ENCODE assay signal across 20 mouse cellular contexts in genomic region chr15:25794123-25794522, GRCm38 (mm10). TPM values are rescaled to one million over a fixed set of nuclear protein-coding genes. Genes with fewer than 3 reads are reported as not detected.
DNase-seq lines count a peak whose midpoint lies in the region; ATAC-seq and TF ChIP-seq lines count a peak whose summit lies in the region.
"Had no signal": no experiment of that assay in that cellular context is flagged by ENCODE, and none has a peak within 500 bp of the region (broad histone marks: within the 10 kb centered on the region; RNA-seq: fewer than 3 reads in every experiment).

No protein-coding gene starts in this region.

- WGBS in hindbrain, embryonic 13.5 days: 77% methylated on average over 8 of the region's 8 CpGs
- 79% methylated on average over 8 of the region's 8 CpGs for WGBS in hindbrain, embryonic 16.5 days
- whole genome bisulfite sequencing in embryonic facial prominence, embryonic 15.5 days: 64% methylated on average over 8 of the region's 8 CpGs
- whole genome bisulfite sequencing in stomach, postnatal 0 days: 69% methylated on average over 8 of the region's 8 CpGs

- no peak for TF ChIP-seq CTCF in stomach, postnatal 0 days (IDR thresholded peaks at IDR 0.05; ENCODE audit: low read depth)
- TF ChIP-seq CTCF in layer of hippocampus, adult 2 months (conservative IDR thresholded peaks at IDR 0.05): no peak

- no peak overlapping the region for H3K9ac ChIP-seq in hindbrain, embryonic 13.5 days
- H3K9ac ChIP-seq in hindbrain, embryonic 16.5 days (ENCODE audit: low read depth, low read length): no peak overlapping the region
- no peak overlapping the region for H3K9ac ChIP-seq in embryonic facial prominence, embryonic 15.5 days
- no peak overlapping the region for H3K9ac ChIP-seq in stomach, postnatal 0 days (ENCODE audit: low read length)
- H3K9ac ChIP-seq: forebrain, embryonic 12.5 days; heart, embryonic 12.5 days; kidney, embryonic 15.5 days had no signal

- ATAC-seq in hindbrain, embryonic 13.5 days (ENCODE audit: low FRiP score): no peak
- no peak for ATAC-seq in hindbrain, embryonic 16.5 days
- ATAC-seq in embryonic facial prominence, embryonic 15.5 days (ENCODE audit: insufficient number of reproducible peaks, low FRiP score, low TSS enrichment, low read depth): peak; percentile 58; the same call in 1 of the 2 replicates
- no peak for ATAC-seq in stomach, postnatal 0 days (ENCODE audit: low FRiP score, low TSS enrichment)
- ATAC-seq: activated CD4-positive, CD25-positive, alpha-beta regulatory T cell, adult 4 months had no signal

- H3K4me1 ChIP-seq in hindbrain, embryonic 13.5 days (replicated peaks): peaks cover 15% of the 10 kb centered on the region; the same call in 1 of the 2 replicates
- H3K4me1 ChIP-seq in hindbrain, embryonic 16.5 days (ENCODE audit: control insufficient read depth, insufficient read depth, low read depth, low read length): peaks cover 3% of the 10 kb centered on the region; the same call in 1 of the 2 replicates
- peaks cover 19% of the 10 kb centered on the region for H3K4me1 ChIP-seq in brown adipose tissue, adult 24 weeks (ENCODE audit: control insufficient read depth, insufficient read depth, insufficient read length, low read length)
- peaks cover 10% of the 10 kb centered on the region; the same call in 1 of the 2 replicates for H3K4me1 ChIP-seq in embryonic facial prominence, embryonic 15.5 days
- no peaks in the 10 kb centered on the region for H3K4me1 ChIP-seq in stomach, postnatal 0 days (replicated peaks; ENCODE audit: control insufficient read depth, insufficient read depth)
- H3K4me1 ChIP-seq: heart, embryonic 12.5 days had no signal

- no peak for TF ChIP-seq EP300 in stomach, postnatal 0 days (optimal IDR thresholded peaks at IDR 0.05)

- H3K4me2 ChIP-seq in hindbrain, embryonic 13.5 days: no peak overlapping the region
- H3K4me2 ChIP-seq in hindbrain, embryonic 16.5 days (ENCODE audit: low read length): no peak overlapping the region
- no peak overlapping the region for H3K4me2 ChIP-seq in embryonic facial prominence, embryonic 15.5 days (replicated peaks)
- H3K4me2 ChIP-seq in stomach, postnatal 0 days (replicated peaks; ENCODE audit: low read depth): no peak overlapping the region
- H3K4me2 ChIP-seq: forebrain, embryonic 12.5 days; heart, embryonic 12.5 days; kidney, embryonic 15.5 days had no signal

- DNase-seq in stomach, postnatal 0 days (ENCODE audit: low spot score): no peak
- no peak for DNase-seq in layer of hippocampus, adult 2 months (ENCODE audit: low spot score in 2 of 2)
- DNase-seq in adrenal gland, postnatal 36 days: no peak
- DNase-seq: adrenal gland, adult 8-10 months; B cell, adult 2 months; cerebellum, adult 9-10 months; heart, adult 18-20 months; heart, postnatal 10 days; kidney, adult 11 months had no signal

- H3K27me3 ChIP-seq in hindbrain, embryonic 13.5 days: no peaks in the 10 kb centered on the region
- no peaks in the 10 kb centered on the region for H3K27me3 ChIP-seq in hindbrain, embryonic 16.5 days (replicated peaks; ENCODE audit: control insufficient read depth, insufficient read depth, low read length)
- no peaks in the 10 kb centered on the region for H3K27me3 ChIP-seq in embryonic facial prominence, embryonic 15.5 days
- no peaks in the 10 kb centered on the region for H3K27me3 ChIP-seq in stomach, postnatal 0 days (ENCODE audit: control insufficient read depth, insufficient read depth, low read length)
- H3K27me3 ChIP-seq: forebrain, embryonic 12.5 days; heart, embryonic 12.5 days; kidney, embryonic 15.5 days had no signal

- peaks cover 29% of the 10 kb centered on the region for H3K36me3 ChIP-seq in hindbrain, embryonic 13.5 days
- H3K36me3 ChIP-seq in hindbrain, embryonic 16.5 days (ENCODE audit: control insufficient read depth, insufficient read depth, low read length): peaks cover 5% of the 10 kb centered on the region; the same call in 1 of the 2 replicates
- peaks cover 55% of the 10 kb centered on the region for H3K36me3 ChIP-seq in embryonic facial prominence, embryonic 15.5 days
- peaks cover 24% of the 10 kb centered on the region for H3K36me3 ChIP-seq in stomach, postnatal 0 days (ENCODE audit: control insufficient read depth, insufficient read depth, low read length)

- no peaks in the 10 kb centered on the region for H3K9me3 ChIP-seq in hindbrain, embryonic 13.5 days
- no peaks in the 10 kb centered on the region for H3K9me3 ChIP-seq in hindbrain, embryonic 16.5 days (ENCODE audit: control insufficient read depth, low read length)
- no peaks in the 10 kb centered on the region for H3K9me3 ChIP-seq in embryonic facial prominence, embryonic 15.5 days (replicated peaks)
- no peaks in the 10 kb centered on the region for H3K9me3 ChIP-seq in stomach, postnatal 0 days (ENCODE audit: control insufficient read depth, low read length)
- H3K9me3 ChIP-seq: forebrain, embryonic 12.5 days; heart, embryonic 12.5 days; kidney, embryonic 15.5 days; midbrain, embryonic 10.5 days had no signal

- 0 out of 2 replicates have a peak overlapping the region, but pooled peaks have one; percentile 1 for H3K27ac ChIP-seq in hindbrain, embryonic 13.5 days
- H3K27ac ChIP-seq in hindbrain, embryonic 16.5 days (ENCODE audit: low read depth, low read length): no peak overlapping the region
- peak overlapping the region; percentile 64 for H3K27ac ChIP-seq in brown adipose tissue, adult 24 weeks (replicated peaks; ENCODE audit: low read depth, low read length)
- H3K27ac ChIP-seq in embryonic facial prominence, embryonic 15.5 days (replicated peaks): peak overlapping the region; percentile 39; the same call in 1 of the 2 replicates
- H3K27ac ChIP-seq in stomach, postnatal 0 days (replicated peaks): 0 out of 2 replicates have a peak overlapping the region, but pooled peaks have one; percentile 8
- no peak overlapping the region for H3K27ac ChIP-seq in layer of hippocampus, adult 2 months
- H3K27ac ChIP-seq: forebrain, embryonic 12.5 days; kidney, embryonic 15.5 days; left cerebral cortex, adult 2 months; macrophage; midbrain, embryonic 10.5 days had no signal

- no peak overlapping the region for H3K4me3 ChIP-seq in hindbrain, embryonic 13.5 days
- no peak overlapping the region for H3K4me3 ChIP-seq in hindbrain, embryonic 16.5 days (ENCODE audit: low read length)
- H3K4me3 ChIP-seq in brown adipose tissue, adult 24 weeks (ENCODE audit: insufficient read depth, low read depth, low read length): no peak overlapping the region
- H3K4me3 ChIP-seq in embryonic facial prominence, embryonic 15.5 days (replicated peaks): no peak overlapping the region
- no peak overlapping the region for H3K4me3 ChIP-seq in stomach, postnatal 0 days (ENCODE audit: low read depth, low read length)
- no peak overlapping the region for H3K4me3 ChIP-seq in layer of hippocampus, adult 2 months
- H3K4me3 ChIP-seq: forebrain, embryonic 12.5 days; heart, embryonic 12.5 days; kidney, embryonic 15.5 days; left cerebral cortex, adult 2 months; midbrain, embryonic 10.5 days had no signal

RNA-seq across cellular contexts. Expression of gene Retreg1, which starts 48.9 kb away (rescaled TPM):
- 7.7 and 9.7 TPM in 2 replicates for polyA plus RNA-seq in hindbrain, embryonic 13.5 days (2015; fragmentation: Nextera tagmentation; extraction: Ambion mirVana)
- 16.5 and 19.0 TPM in 2 replicates for polyA plus RNA-seq in hindbrain, embryonic 16.5 days (2015; fragmentation: Nextera tagmentation; extraction: Ambion mirVana)
- polyA plus RNA-seq in brown adipose tissue, adult 24 weeks (2012; ENCODE audit: insufficient read depth, insufficient read length, missing spikeins): 14.2 and 17.8 TPM in 2 replicates
- 11.0 and 14.6 TPM in 2 replicates for polyA plus RNA-seq in embryonic facial prominence, embryonic 15.5 days (2015; fragmentation: Nextera tagmentation; extraction: Ambion mirVana)
- 32.8 and 33.6 TPM in 2 replicates for polyA plus RNA-seq in stomach, postnatal 0 days (2015; fragmentation: Nextera tagmentation; extraction: Ambion mirVana)
- total RNA-seq in layer of hippocampus, adult 2 months (2021): 10 to 100 TPM; 27.3 to 28.6 TPM
- total RNA-seq in adrenal gland, postnatal 36 days (2021): 10 to 100 TPM; 27.3 to 49.5 TPM

Comparison
In these comparisons a context has a peak if more than half of its experiments do, and no peak if none do; other contexts are left out.
1. H3K27ac ChIP-seq: peak in hindbrain, embryonic 13.5 days (single experiment), brown adipose tissue, adult 24 weeks (single experiment), embryonic facial prominence, embryonic 15.5 days (single experiment) and stomach, postnatal 0 days (single experiment); none in hindbrain, embryonic 16.5 days (single experiment) and layer of hippocampus, adult 2 months (single experiment).